Mouse (Mus musculus): Measurements from ENCODE around the gene Kcnk4. TPM values are rescaled to one million over a fixed set of nuclear protein-coding genes. Genes with fewer than 3 reads are reported as not detected.

Kcnk4 gene
- polyA plus RNA-seq, 1 experiment from 2014 or later = 0.49 TPM

- 0 out of 2 replicates have a peak, but pooled peaks cover 2% of the 10 kb centered on the region for H3K36me3 ChIP-seq (ENCODE audit: control insufficient read depth, insufficient read depth, low read length)
- under 1% methylated on average over 35 of the region's 35 CpGs for WGBS
- H3K27me3 ChIP-seq (ENCODE audit: control insufficient read depth, insufficient read depth, low read length) = no peaks in the 10 kb centered on the region; the same call in 1 of the 2 replicates
- peak overlapping the region; percentile 71 for H3K4me2 ChIP-seq (replicated peaks; ENCODE audit: low read depth, low read length)
- peak overlapping the region; percentile 66 for H3K4me3 ChIP-seq (ENCODE audit: low read depth, low read length)
- H3K9ac ChIP-seq (ENCODE audit: low read depth, low read length) = peak overlapping the region; percentile 88
- ATAC-seq (ENCODE audit: low FRiP score) = peak; percentile 84
- peak; percentile 94 for DNase-seq (ENCODE audit: low spot score)
- no peaks in the 10 kb centered on the region for H3K9me3 ChIP-seq (ENCODE audit: control insufficient read depth, low read length)
- peak overlapping the region; percentile 98 for H3K27ac ChIP-seq (ENCODE audit: low read depth, low read length)
- peaks cover 12% of the 10 kb centered on the region; the same call in 1 of the 2 replicates for H3K4me1 ChIP-seq (replicated peaks; ENCODE audit: control insufficient read depth, insufficient read depth, low read length)
Observed at GRCm38 (mm10) chr19:6951381-6951968, 17.2 kb upstream of the Kcnk4 start.

- peak overlapping the region; percentile 88 for H3K9ac ChIP-seq (ENCODE audit: low read depth, low read length)
- H3K4me3 ChIP-seq (ENCODE audit: low read depth, low read length) = peak overlapping the region; percentile 66
- no peaks in the 10 kb centered on the region; the same call in 1 of the 2 replicates for H3K27me3 ChIP-seq (ENCODE audit: control insufficient read depth, insufficient read depth, low read length)
- H3K36me3 ChIP-seq (ENCODE audit: control insufficient read depth, insufficient read depth, low read length) = 0 out of 2 replicates have a peak, but pooled peaks cover 2% of the 10 kb centered on the region
- under 1% methylated on average over 28 of the region's 28 CpGs for WGBS
- H3K4me1 ChIP-seq (replicated peaks; ENCODE audit: control insufficient read depth, insufficient read depth, low read length) = peaks cover 12% of the 10 kb centered on the region; the same call in 1 of the 2 replicates
- DNase-seq (ENCODE audit: low spot score) (peak; percentile 73), ATAC-seq (ENCODE audit: low FRiP score) (peak; percentile 76)
- no peaks in the 10 kb centered on the region for H3K9me3 ChIP-seq (ENCODE audit: control insufficient read depth, low read length)
- peak overlapping the region; percentile 71 for H3K4me2 ChIP-seq (replicated peaks; ENCODE audit: low read depth, low read length)
- H3K27ac ChIP-seq (ENCODE audit: low read depth, low read length) = peak overlapping the region; percentile 98
Observed at GRCm38 (mm10) chr19:6950613-6951153, 16.4 kb upstream of the Kcnk4 start.

- Histone ChIP-seq H3K9ac (ENCODE audit: low read depth, low read length) (peak overlapping the region; percentile 88), H3K4me2 (replicated peaks; ENCODE audit: low read depth, low read length) (peak overlapping the region; percentile 71), H3K27me3 (ENCODE audit: control insufficient read depth, insufficient read depth, low read length) (no peaks in the 10 kb centered on the region; the same call in 1 of the 2 replicates), H3K4me3 (ENCODE audit: low read depth, low read length) (peak overlapping the region; percentile 66), H3K4me1 (replicated peaks; ENCODE audit: control insufficient read depth, insufficient read depth, low read length) (peaks cover 12% of the 10 kb centered on the region; the same call in 1 of the 2 replicates), H3K9me3 (ENCODE audit: control insufficient read depth, low read length) (no peaks in the 10 kb centered on the region), H3K36me3 (ENCODE audit: control insufficient read depth, insufficient read depth, low read length) (0 out of 2 replicates have a peak, but pooled peaks cover 2% of the 10 kb centered on the region), H3K27ac (ENCODE audit: low read depth, low read length) (0 out of 2 replicates have a peak overlapping the region, but pooled peaks have one; percentile 98)
- ATAC-seq (ENCODE audit: low FRiP score) (no peak), DNase-seq (ENCODE audit: low spot score) (no peak)
- WGBS = 59% methylated on average over 5 of the region's 5 CpGs
Observed at GRCm38 (mm10) chr19:6949951-6950350, 15.6 kb upstream of the Kcnk4 start.

GRCm38 (mm10) chr19:6949532-6949931 lies 15.2 kb upstream of the Kcnk4 start:
- Histone ChIP-seq H3K27me3 (ENCODE audit: control insufficient read depth, insufficient read depth, low read length) (no peaks in the 10 kb centered on the region; the same call in 1 of the 2 replicates), H3K4me1 (replicated peaks; ENCODE audit: control insufficient read depth, insufficient read depth, low read length) (peaks cover 12% of the 10 kb centered on the region; the same call in 1 of the 2 replicates), H3K4me3 (ENCODE audit: low read depth, low read length) (0 out of 2 replicates have a peak overlapping the region, but pooled peaks have one; percentile 66), H3K36me3 (ENCODE audit: control insufficient read depth, insufficient read depth, low read length) (0 out of 2 replicates have a peak, but pooled peaks cover 2% of the 10 kb centered on the region), H3K27ac (ENCODE audit: low read depth, low read length) (no peak overlapping the region), H3K4me2 (replicated peaks; ENCODE audit: low read depth, low read length) (no peak overlapping the region), H3K9me3 (ENCODE audit: control insufficient read depth, low read length) (no peaks in the 10 kb centered on the region), H3K9ac (ENCODE audit: low read depth, low read length) (peak overlapping the region; percentile 4; the same call in 1 of the 2 replicates)
- ATAC-seq (ENCODE audit: low FRiP score) = no peak
- no peak for DNase-seq (ENCODE audit: low spot score)
- WGBS = 93% methylated on average over 5 of the region's 5 CpGs

- WGBS = 78% methylated on average over 4 of the region's 4 CpGs
- Histone ChIP-seq H3K4me2 (replicated peaks; ENCODE audit: low read depth, low read length) (no peak overlapping the region), H3K36me3 (ENCODE audit: control insufficient read depth, insufficient read depth, low read length) (0 out of 2 replicates have a peak, but pooled peaks cover 2% of the 10 kb centered on the region), H3K4me3 (ENCODE audit: low read depth, low read length) (no peak overlapping the region; the same call in 1 of the 2 replicates), H3K9ac (ENCODE audit: low read depth, low read length) (no peak overlapping the region), H3K27me3 (ENCODE audit: control insufficient read depth, insufficient read depth, low read length) (no peaks in the 10 kb centered on the region; the same call in 1 of the 2 replicates), H3K27ac (ENCODE audit: low read depth, low read length) (no peak overlapping the region), H3K4me1 (replicated peaks; ENCODE audit: control insufficient read depth, insufficient read depth, low read length) (peaks cover 12% of the 10 kb centered on the region; the same call in 1 of the 2 replicates), H3K9me3 (ENCODE audit: control insufficient read depth, low read length) (no peaks in the 10 kb centered on the region)
- DNase-seq (ENCODE audit: low spot score) (no peak), ATAC-seq (ENCODE audit: low FRiP score) (no peak)
Observed at GRCm38 (mm10) chr19:6948186-6948585, 13.9 kb upstream of the Kcnk4 start.

GRCm38 (mm10) chr19:6947742-6948141 lies 13.4 kb upstream of the Kcnk4 start:
- Histone ChIP-seq H3K36me3 (ENCODE audit: control insufficient read depth, insufficient read depth, low read length) (0 out of 2 replicates have a peak, but pooled peaks cover 1% of the 10 kb centered on the region), H3K4me3 (ENCODE audit: low read depth, low read length) (no peak overlapping the region), H3K27ac (ENCODE audit: low read depth, low read length) (no peak overlapping the region), H3K4me1 (replicated peaks; ENCODE audit: control insufficient read depth, insufficient read depth, low read length) (peaks cover 11% of the 10 kb centered on the region; the same call in 1 of the 2 replicates), H3K9me3 (ENCODE audit: control insufficient read depth, low read length) (no peaks in the 10 kb centered on the region), H3K4me2 (replicated peaks; ENCODE audit: low read depth, low read length) (no peak overlapping the region), H3K27me3 (ENCODE audit: control insufficient read depth, insufficient read depth, low read length) (no peaks in the 10 kb centered on the region; the same call in 1 of the 2 replicates), H3K9ac (ENCODE audit: low read depth, low read length) (no peak overlapping the region)
- no peak for ATAC-seq (ENCODE audit: low FRiP score)
- 50% methylated on average over 4 of the region's 4 CpGs for WGBS
- no peak for DNase-seq (ENCODE audit: low spot score)

- no peak for ATAC-seq (ENCODE audit: low FRiP score)
- WGBS = 95% methylated on average over 6 of the region's 6 CpGs
- no peak overlapping the region for H3K4me3 ChIP-seq (ENCODE audit: low read depth, low read length)
Observed at GRCm38 (mm10) chr19:6943709-6944108, 9.4 kb upstream of the Kcnk4 start.

GRCm38 (mm10) chr19:6942764-6943163 lies 8.4 kb upstream of the Kcnk4 start:
- Histone ChIP-seq H3K27ac (ENCODE audit: low read depth, low read length) (peak overlapping the region; percentile 93; the same call in 1 of the 2 replicates), H3K4me3 (ENCODE audit: low read depth, low read length) (peak overlapping the region; percentile 69), H3K4me2 (replicated peaks; ENCODE audit: low read depth, low read length) (peak overlapping the region; percentile 99), H3K36me3 (ENCODE audit: control insufficient read depth, insufficient read depth, low read length) (no peaks in the 10 kb centered on the region), H3K4me1 (replicated peaks; ENCODE audit: control insufficient read depth, insufficient read depth, low read length) (peaks cover 7% of the 10 kb centered on the region), H3K9me3 (ENCODE audit: control insufficient read depth, low read length) (no peaks in the 10 kb centered on the region), H3K9ac (ENCODE audit: low read depth, low read length) (peak overlapping the region; percentile 86), H3K27me3 (ENCODE audit: control insufficient read depth, insufficient read depth, low read length) (no peaks in the 10 kb centered on the region)
- WGBS = 26% methylated on average over 5 of the region's 5 CpGs
- ATAC-seq (ENCODE audit: low FRiP score) (no peak; the same call in none of the 2 replicates), DNase-seq (ENCODE audit: low spot score) (no peak)

More at GRCm38 (mm10) chr19:6943709-6944108, 9.4 kb upstream of the Kcnk4 start:
- no peak for DNase-seq (ENCODE audit: low spot score)
- Histone ChIP-seq H3K9me3 (ENCODE audit: control insufficient read depth, low read length) (no peaks in the 10 kb centered on the region), H3K27me3 (ENCODE audit: control insufficient read depth, insufficient read depth, low read length) (no peaks in the 10 kb centered on the region), H3K27ac (ENCODE audit: low read depth, low read length) (no peak overlapping the region), H3K4me1 (replicated peaks; ENCODE audit: control insufficient read depth, insufficient read depth, low read length) (peaks cover 7% of the 10 kb centered on the region), H3K4me2 (replicated peaks; ENCODE audit: low read depth, low read length) (no peak overlapping the region), H3K9ac (ENCODE audit: low read depth, low read length) (no peak overlapping the region), H3K36me3 (ENCODE audit: control insufficient read depth, insufficient read depth, low read length) (no peaks in the 10 kb centered on the region)
